Mouse (Mus musculus) gastrocnemius, postnatal 36 days (tissue): ENCODE results near the gene Pigl. TPM values are rescaled to one million over a fixed set of nuclear protein-coding genes. Genes with fewer than 3 reads are reported as not detected.

ENCODE experiments used
- DNase-seq, 2 experiments: peaks; one replicate each; pipeline ENCODE4 v3.0.0; 2022
- intact Hi-C: fragments of 180-260 bp; cut with DNase I; formaldehyde crosslinking; loops from one replicate; pipeline ENCODE4 v1.15.1; 2025
- total RNA-seq, 2 experiments: library from RNA; stranded (reverse); gene quantifications; 2 replicates each; pipeline ENCODE4 v1.2.3; 2021

Gene Pigl
- total RNA-seq, 2 experiments from 2014 or later: 1.7 to 2.1 TPM

GRCm38 (mm10) chr11:62553186-62553585 is 94.9 kb downstream of the Pigl start:
- intact Hi-C loops: loop anchor here (5.0 kb wide), 1 partner anchor 96 kb away; the partner anchor contains the start of genes Ncor1 and Pigl
- no peak for DNase-seq

DNA sequence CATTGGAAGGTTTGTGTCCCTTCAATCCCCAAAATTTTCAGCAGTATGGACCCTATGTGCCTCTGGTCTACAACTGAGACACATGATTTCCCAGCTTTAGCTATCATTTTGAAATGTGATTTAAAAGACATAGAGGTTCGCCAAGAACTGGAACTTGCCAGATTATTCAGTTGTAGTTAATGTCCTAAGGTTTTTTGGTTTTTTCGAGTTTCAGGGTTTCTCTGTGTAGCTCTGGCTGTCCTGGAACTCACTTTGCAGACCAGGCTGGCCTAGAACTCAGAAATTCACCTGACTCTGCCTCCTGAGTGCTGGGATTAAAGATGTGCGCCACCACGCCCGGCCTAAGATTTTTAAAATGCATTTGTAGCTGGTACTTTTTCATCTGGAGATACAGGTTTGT is 95.4 kb downstream of the Pigl start:
- intact Hi-C loops: loop anchor here (5.0 kb wide), 1 partner anchor 96 kb away; the partner anchor contains the start of genes Ncor1 and Pigl
- no peak for DNase-seq

DNA sequence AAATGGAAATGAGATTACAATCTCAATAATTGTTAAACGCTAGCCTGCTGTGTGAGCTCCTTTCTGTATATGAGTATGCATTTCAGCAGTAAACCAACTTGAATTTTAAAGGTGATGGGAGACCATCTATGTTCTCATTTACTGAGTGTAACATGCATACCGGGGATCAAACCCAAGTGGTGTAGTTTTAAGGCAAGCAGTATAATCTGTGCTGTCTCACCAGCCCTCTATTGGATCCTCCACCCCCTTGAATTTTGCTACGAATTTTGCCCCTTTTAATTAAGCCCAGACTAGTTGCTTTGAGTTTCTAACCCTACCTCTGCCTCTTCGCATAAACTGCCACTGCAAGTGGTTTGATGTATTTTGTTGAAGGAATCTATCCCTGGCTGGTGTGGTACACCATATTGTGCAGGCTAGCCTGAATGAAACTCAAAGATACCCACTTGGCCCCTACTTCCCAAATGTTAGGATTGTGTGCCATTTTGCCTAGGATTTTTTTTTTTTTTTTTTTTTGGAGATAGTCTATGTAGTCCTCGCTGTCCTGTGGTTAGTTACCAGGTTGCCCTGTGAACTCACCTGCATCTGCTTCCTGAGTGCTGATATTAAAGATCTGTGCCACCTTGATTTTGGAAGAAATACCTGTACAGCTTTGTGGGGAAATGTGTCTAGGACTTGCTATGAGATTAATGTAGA is 96.0 kb downstream of the Pigl start:
- DNase-seq: no peak
- intact Hi-C loops: loop anchor here (5.0 kb wide), 1 partner anchor 97 kb away; the partner anchor contains the start of genes Ncor1 and Pigl

DNA sequence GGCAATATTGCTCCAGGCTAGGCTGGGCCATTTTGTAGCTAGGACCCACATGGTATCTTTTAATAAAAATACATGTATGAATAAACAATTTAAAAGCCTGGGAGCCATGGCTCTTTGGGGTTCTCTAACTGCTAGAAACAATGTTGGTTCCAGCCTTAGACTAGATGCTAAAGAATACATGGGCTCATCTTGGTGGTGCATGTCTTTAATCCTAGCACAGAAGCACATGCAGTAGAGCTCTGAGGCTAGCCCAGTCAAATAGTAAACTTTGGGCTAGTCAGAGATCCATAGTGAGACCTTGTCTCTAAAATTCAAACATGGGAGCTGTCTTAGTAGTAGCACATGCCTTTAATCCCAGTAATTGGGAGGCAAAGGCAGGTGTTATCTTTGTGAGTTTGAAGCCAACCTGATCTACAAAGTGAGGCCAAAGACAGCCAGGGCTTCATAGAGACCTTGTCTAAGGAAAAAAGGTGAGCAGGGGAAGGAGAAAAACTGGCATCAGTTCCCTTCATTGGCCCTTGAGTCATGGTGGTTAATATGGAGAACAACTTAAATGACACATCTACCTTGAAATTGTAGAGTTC is 96.8 kb downstream of the Pigl start:
- no peak for DNase-seq
- intact Hi-C loops: loop anchor here (5.0 kb wide), 1 partner anchor 98 kb away; the partner anchor contains the start of genes Ncor1 and Pigl

GRCm38 (mm10) chr11:62555896-62556412 is 97.7 kb downstream of the Pigl start:
- intact Hi-C loops: no loop called here
- no peak for DNase-seq

DNA sequence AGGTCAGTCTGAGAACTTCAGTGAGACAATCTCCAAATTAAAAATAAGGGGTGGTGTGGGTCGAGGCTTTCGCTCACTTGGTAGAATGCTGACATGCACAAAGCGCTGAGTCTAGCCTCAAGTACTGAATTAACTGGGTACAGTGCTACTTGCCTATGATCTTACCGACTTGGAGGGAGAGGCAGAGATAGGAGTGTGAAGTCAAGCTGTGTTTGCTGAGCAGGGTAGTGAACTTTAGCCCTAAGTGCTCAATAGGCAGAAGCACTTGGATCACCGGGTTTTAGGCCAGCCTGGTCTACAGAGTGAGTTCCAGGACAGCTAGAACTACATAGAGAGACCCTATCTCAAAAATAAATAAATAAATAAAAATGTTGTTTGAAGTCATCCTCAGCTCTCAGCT is 98.9 kb downstream of the Pigl start:
- intact Hi-C loops: no loop called here
- DNase-seq: no peak

DNA sequence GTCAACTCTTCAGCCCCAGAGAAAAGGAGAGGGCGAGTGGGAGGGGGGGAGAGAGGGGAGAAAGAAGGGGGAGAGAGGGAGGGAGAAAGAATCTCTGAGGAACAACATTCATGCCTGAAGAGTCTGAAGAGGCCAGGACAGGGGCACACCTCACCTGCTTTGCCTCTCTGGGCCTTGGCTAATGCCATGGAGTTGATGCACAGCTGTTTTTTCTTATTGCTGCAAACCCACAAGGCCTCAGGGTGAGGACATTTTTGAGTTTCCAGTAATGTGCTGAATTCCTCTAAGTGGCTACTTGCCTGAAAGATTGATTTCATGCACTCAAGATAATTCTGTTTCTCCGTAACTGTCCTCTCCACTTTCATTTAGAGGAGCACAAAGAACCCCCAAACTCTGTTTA is 99.9 kb downstream of the Pigl start:
- no peak for DNase-seq
- intact Hi-C loops: no loop called here

DNA sequence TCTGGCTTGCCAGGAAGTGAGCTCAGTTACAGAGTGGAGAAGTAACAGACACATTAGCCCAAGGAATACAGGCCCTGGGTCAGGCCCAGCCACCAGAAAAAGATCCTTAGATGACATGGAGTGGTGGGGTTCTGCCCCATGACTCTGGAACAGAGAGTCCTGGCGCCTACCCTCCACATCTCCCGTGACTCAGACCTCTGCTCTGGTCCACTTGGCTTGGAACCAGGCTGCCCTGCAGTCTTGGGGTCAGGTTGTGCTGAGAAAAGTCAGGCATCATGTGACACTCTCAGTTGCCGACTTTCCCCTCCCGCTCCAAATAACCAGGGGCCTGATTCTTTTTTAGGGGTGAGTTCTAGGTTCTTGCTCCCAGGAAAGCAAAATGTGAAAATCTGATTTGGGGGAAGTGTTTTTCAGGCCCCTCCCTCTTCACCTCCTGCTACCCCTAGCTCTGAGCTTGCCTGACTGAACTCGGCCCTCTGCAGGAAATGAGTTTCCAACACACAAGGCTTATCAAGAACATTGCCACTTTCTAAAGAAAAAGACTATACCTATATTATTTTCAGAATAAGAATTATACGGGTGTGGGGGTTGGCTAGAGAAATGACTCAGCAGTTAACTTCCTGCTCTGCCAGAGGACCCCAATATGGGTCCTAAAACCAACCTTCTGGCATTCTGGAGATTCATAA is 100.8 kb downstream of the Pigl start:
- peak; percentile 68 to 77 for DNase-seq
- intact Hi-C loops: no loop called here

GRCm38 (mm10) chr11:62560463-62561016 is 102.3 kb downstream of the Pigl start:
- intact Hi-C loops: no loop called here
- no peak for DNase-seq

GRCm38 (mm10) chr11:62563590-62563989 is 105.3 kb downstream of the Pigl start:
- DNase-seq: no peak

More at GRCm38 (mm10) chr11:62563590-62563989, 105.3 kb downstream of the Pigl start:
- intact Hi-C loops: no loop called here

Other genes with a start within 250 kb of the Pigl start
- gene Adora2b, start 209.5 kb upstream of the Pigl start, total RNA-seq: under 1 TPM; 0.41 to 0.44 TPM
- gene Zswim7, start 177.1 kb upstream of the Pigl start, total RNA-seq: 10 to 100 TPM; 30.6 to 32.8 TPM
- 10 to 100 TPM; 34.0 to 38.1 TPM for gene Ttc19, start 177.0 kb upstream of the Pigl start, total RNA-seq
- gene Ncor1, start 81 bp downstream of the Pigl start, total RNA-seq: 100 to 1,000 TPM; 113 to 119 TPM
- 10 to 100 TPM; 13.9 to 21.8 TPM for gene Cenpv, start 80.8 kb downstream of the Pigl start, total RNA-seq
- 100 to 1,000 TPM; 783 to 809 TPM for gene Ubb, start 92.7 kb downstream of the Pigl start, total RNA-seq
- gene Trpv2, start 116.0 kb downstream of the Pigl start, total RNA-seq: 1 to 10 TPM in 1 of 2 experiments, under 1 TPM in 1; 0.87 to 1.1 TPM
- 1 to 10 TPM; 3.5 to 4.3 TPM for gene Lrrc75a, start 190.1 kb downstream of the Pigl start, total RNA-seq
- 1 to 10 TPM; 3.9 to 4.0 TPM for gene Mmgt2, start 190.2 kb downstream of the Pigl start, total RNA-seq